Comparison of ENCODE assay signal across 12 mouse cellular contexts in genomic region chr7:98801086-98801485, GRCm38 (mm10). TPM values are rescaled to one million over a fixed set of nuclear protein-coding genes. Genes with fewer than 3 reads are reported as not detected.
DNase-seq lines count a peak whose midpoint lies in the region; ATAC-seq and TF ChIP-seq lines count a peak whose summit lies in the region.
"Had no signal": no experiment of that assay in that cellular context is flagged by ENCODE, and none has a peak within 500 bp of the region (broad histone marks: within the 10 kb centered on the region; RNA-seq: fewer than 3 reads in every experiment).

No protein-coding gene starts in this region.

- H3K27me3 ChIP-seq in heart, embryonic 16.5 days (ENCODE audit: control insufficient read depth, insufficient read depth, low read length): no peaks in the 10 kb centered on the region
- no peaks in the 10 kb centered on the region for H3K27me3 ChIP-seq in stomach, postnatal 0 days (ENCODE audit: control insufficient read depth, insufficient read depth, low read length)
- H3K27me3 ChIP-seq in forebrain, postnatal 0 days (ENCODE audit: insufficient read depth, low read length): no peaks in the 10 kb centered on the region
- H3K27me3 ChIP-seq: Patski had no signal

- TF ChIP-seq CTCF in stomach, postnatal 0 days (IDR thresholded peaks at IDR 0.05; ENCODE audit: low read depth): no peak
- no peak for TF ChIP-seq CTCF in forebrain, postnatal 0 days (IDR thresholded peaks at IDR 0.05; ENCODE audit: low read depth)

- H3K9ac ChIP-seq in heart, embryonic 16.5 days (ENCODE audit: low read length): no peak overlapping the region
- H3K9ac ChIP-seq in stomach, postnatal 0 days (ENCODE audit: low read length): 0 out of 2 replicates have a peak overlapping the region, but pooled peaks have one; percentile 1
- H3K9ac ChIP-seq in forebrain, postnatal 0 days: no peak overlapping the region

- no peak overlapping the region for H3K4me2 ChIP-seq in heart, embryonic 16.5 days (ENCODE audit: low read depth, low read length)
- H3K4me2 ChIP-seq in stomach, postnatal 0 days (replicated peaks; ENCODE audit: low read depth): no peak overlapping the region
- H3K4me2 ChIP-seq in forebrain, postnatal 0 days (ENCODE audit: low read depth): no peak overlapping the region

- no peak overlapping the region for H3K4me3 ChIP-seq in heart, embryonic 16.5 days (ENCODE audit: low read length)
- H3K4me3 ChIP-seq in stomach, postnatal 0 days (ENCODE audit: low read depth, low read length): no peak overlapping the region
- H3K4me3 ChIP-seq in forebrain, postnatal 0 days (ENCODE audit: low read depth, low read length): no peak overlapping the region

- DNase-seq in heart, adult 11 months: peak; percentile 95
- no peak for DNase-seq in heart, adult 8-10 months (ENCODE audit: low spot score)
- peak; percentile 45 for DNase-seq in retina, postnatal 1 day
- no peak for DNase-seq in retina, embryonic 14.5 days (ENCODE audit: low spot score)
- DNase-seq in stomach, postnatal 0 days (ENCODE audit: low spot score): no peak
- DNase-seq in ovary, postnatal 14 days (ENCODE audit: low spot score): no peak
- DNase-seq in forebrain, postnatal 0 days: no peak
- DNase-seq: B cell, adult 2 months; cerebellum, postnatal 10 days had no signal

- H3K27ac ChIP-seq in heart, embryonic 16.5 days (ENCODE audit: low read length): no peak overlapping the region
- H3K27ac ChIP-seq in stomach, postnatal 0 days (replicated peaks): 0 out of 2 replicates have a peak overlapping the region, but pooled peaks have one; percentile 45
- no peak overlapping the region for H3K27ac ChIP-seq in forebrain, postnatal 0 days (ENCODE audit: low read depth, low read length)
- H3K27ac ChIP-seq: kidney, postnatal 0 days had no signal

- TF ChIP-seq EP300 in stomach, postnatal 0 days (optimal IDR thresholded peaks at IDR 0.05): no peak

- H3K9me3 ChIP-seq in heart, embryonic 16.5 days (replicated peaks; ENCODE audit: control insufficient read depth, low read length): peaks cover 5% of the 10 kb centered on the region
- H3K9me3 ChIP-seq in stomach, postnatal 0 days (ENCODE audit: control insufficient read depth, low read length): no peaks in the 10 kb centered on the region
- H3K9me3 ChIP-seq in forebrain, postnatal 0 days (ENCODE audit: low read length): no peaks in the 10 kb centered on the region

- peaks cover 10% of the 10 kb centered on the region for H3K4me1 ChIP-seq in heart, embryonic 16.5 days (ENCODE audit: control insufficient read depth, insufficient read depth, low read length)
- H3K4me1 ChIP-seq in stomach, postnatal 0 days (replicated peaks; ENCODE audit: control insufficient read depth, insufficient read depth): no peaks in the 10 kb centered on the region; the same call in 1 of the 2 replicates
- no peaks in the 10 kb centered on the region for H3K4me1 ChIP-seq in forebrain, postnatal 0 days (ENCODE audit: insufficient read depth)

- WGBS in heart, embryonic 16.5 days: 43% methylated on average over 7 of the region's 7 CpGs
- WGBS in stomach, postnatal 0 days: 36% methylated on average over 7 of the region's 7 CpGs
- WGBS in forebrain, postnatal 0 days: 48% methylated on average over 7 of the region's 7 CpGs

- 0 out of 2 replicates have a peak, but pooled peaks have one; percentile 28 for ATAC-seq in heart, embryonic 16.5 days (replicated peaks; ENCODE audit: extremely low read depth, insufficient read depth, low FRiP score)
- ATAC-seq in stomach, postnatal 0 days (ENCODE audit: low FRiP score, low TSS enrichment): peak; percentile 64; the same call in 1 of the 2 replicates
- ATAC-seq in forebrain, postnatal 0 days: no peak
- ATAC-seq: Patski had no signal

- no peaks in the 10 kb centered on the region for H3K36me3 ChIP-seq in heart, embryonic 16.5 days (ENCODE audit: control insufficient read depth, insufficient read depth)
- no peaks in the 10 kb centered on the region for H3K36me3 ChIP-seq in stomach, postnatal 0 days (ENCODE audit: control insufficient read depth, insufficient read depth, low read length)
- no peaks in the 10 kb centered on the region for H3K36me3 ChIP-seq in forebrain, postnatal 0 days (ENCODE audit: insufficient read depth)

RNA-seq across cellular contexts. Expression of gene Wnt11, which starts 33.8 kb away (rescaled TPM):
- 1 to 10 TPM; 4.2 to 7.8 (median 6.4) TPM for total RNA-seq in heart, adult 8-10 months (2022)
- 7.8 and 9.8 TPM in 2 replicates for polyA plus RNA-seq in heart, embryonic 16.5 days (2015; fragmentation: Nextera tagmentation; extraction: Ambion mirVana)
- 9.7 and 10.8 TPM in 2 replicates for polyA plus RNA-seq in stomach, postnatal 0 days (2015; fragmentation: Nextera tagmentation; extraction: Ambion mirVana)
- total RNA-seq in forebrain, postnatal 0 days (2014; rRNA removed): 3.3 and 4.6 TPM in 2 replicates
- polyA plus RNA-seq in forebrain, postnatal 0 days (2015; fragmentation: Nextera tagmentation; extraction: Ambion mirVana): 0.86 and 1.1 TPM in 2 replicates

Comparison
In these comparisons a context has a peak if more than half of its experiments do, and no peak if none do; other contexts are left out.
1. DNase-seq: peak in heart, adult 11 months (single experiment) and retina, postnatal 1 day (single experiment); none in heart, adult 8-10 months (single experiment), retina, embryonic 14.5 days (single experiment), stomach, postnatal 0 days (single experiment), ovary, postnatal 14 days (single experiment) and forebrain, postnatal 0 days (single experiment).